Mouse (Mus musculus): ENCODE measurements at regions not wholly inside any gene's neighbourhood (a gene's known extent, or its start where the extent isn't known, plus 50 kb on each side); places are given as distances from the start of the nearest gene placed in this dataset.

- TF ChIP-seq CTCF (IDR thresholded peaks at IDR 0.05; ENCODE audit: extremely low read depth, insufficient read depth, insufficient read length, insufficient replicate concordance) (no peak), POLR2A (IDR thresholded peaks at IDR 0.05; ENCODE audit: low read depth, low read length) (no peak)
Observed at GRCm38 (mm10) chr4:99368036-99368435, 72.3 kb downstream of the Gm12689 start.

Measured in spleen, adult 2 months (tissue).